In genomic region chr10:94481613-94482012, GRCm38 (mm10) we compare ENCODE assay signal across 24 mouse cellular contexts.
A peak's percentile ranks its signal among the peaks of the same experiment; 100 is the strongest.
DNase-seq lines count a peak whose midpoint lies in the region; ATAC-seq and TF ChIP-seq lines count a peak whose summit lies in the region.
"Had no signal": no experiment of that assay in that cellular context is flagged by ENCODE, and none has a peak within 500 bp of the region (broad histone marks: within the 10 kb centered on the region; RNA-seq: fewer than 3 reads in every experiment).

No protein-coding gene starts in this region.

- no peak for TF ChIP-seq EP300 in CH12.LX (IDR thresholded peaks at IDR 0.05; ENCODE audit: low read length)
- no peak for TF ChIP-seq EP300 in MEL (IDR thresholded peaks at IDR 0.05; ENCODE audit: low read depth in 1 of 2, low read length in 2 of 2)

- dilution Hi-C loops in CH12.LX (cut with MboI; ENCODE audit: extremely low pct_ligation_motif_present, extremely low pct_unique_long_range_greater_than_20kb, low sequenced_read_pairs), result no loop called here

- no peaks in the 10 kb centered on the region for H3K36me3 ChIP-seq in heart, embryonic 13.5 days
- peaks cover 45 to 68% of the 10 kb centered on the region in 2 experiments for H3K36me3 ChIP-seq in CH12.LX (replicated peaks in 1 of 2; ENCODE audit: control insufficient read depth in 1 of 2, insufficient read depth in 1 of 2, low read length in 1 of 2)
- H3K36me3 ChIP-seq in MEL (ENCODE audit: control insufficient read depth in 1 of 2, insufficient read depth in 2 of 2, low read length in 2 of 2), result no peaks in the 10 kb centered on the region
- no peaks in the 10 kb centered on the region for H3K36me3 ChIP-seq in forebrain, embryonic 12.5 days (replicated peaks)
- no peaks in the 10 kb centered on the region for H3K36me3 ChIP-seq in midbrain, embryonic 16.5 days (ENCODE audit: control insufficient read depth, insufficient read depth, low read length)
- H3K36me3 ChIP-seq: embryonic facial prominence, embryonic 10.5 days; embryonic facial prominence, embryonic 13.5 days; forebrain, embryonic 10.5 days; hindbrain, embryonic 12.5 days; hindbrain, embryonic 15.5 days had no signal

- ATAC-seq in heart, embryonic 13.5 days (ENCODE audit: extremely low read depth, insufficient number of reproducible peaks, low FRiP score, low TSS enrichment), result no peak
- no peak for ATAC-seq in forebrain, embryonic 12.5 days (ENCODE audit: low FRiP score)
- no peak for ATAC-seq in midbrain, embryonic 16.5 days
- ATAC-seq: CD4-positive, CD25-positive, alpha-beta regulatory T cell, adult 4 months; forebrain, embryonic 14.5 days; forebrain, postnatal 0 days; intestine, postnatal 0 days had no signal

- TF ChIP-seq RAD21 in CH12.LX (IDR thresholded peaks at IDR 0.05; ENCODE audit: low read depth, low read length) (no peak), MEL (IDR thresholded peaks at IDR 0.05; ENCODE audit: low read depth, low read length) (no peak)

- H3K27ac ChIP-seq in heart, embryonic 13.5 days (replicated peaks), result 0 out of 2 replicates have a peak overlapping the region, but pooled peaks have one; percentile 41
- H3K27ac ChIP-seq in CH12.LX (ENCODE audit: insufficient read depth, low read depth) (no peak overlapping the region), MEL (ENCODE audit: control insufficient read depth, low read depth, low read length) (no peak overlapping the region)
- no peak overlapping the region for H3K27ac ChIP-seq in forebrain, embryonic 12.5 days
- H3K27ac ChIP-seq in midbrain, embryonic 16.5 days (ENCODE audit: low read length), result no peak overlapping the region
- H3K27ac ChIP-seq: embryonic facial prominence, embryonic 10.5 days; embryonic facial prominence, embryonic 13.5 days; forebrain, embryonic 10.5 days; hindbrain, embryonic 12.5 days; hindbrain, embryonic 15.5 days had no signal

- H3K4me1 ChIP-seq in heart, embryonic 13.5 days, result peaks cover 26% of the 10 kb centered on the region
- no peaks in the 10 kb centered on the region for H3K4me1 ChIP-seq in CH12.LX (ENCODE audit: control insufficient read depth in 1 of 2, insufficient read depth in 2 of 2)
- H3K4me1 ChIP-seq in MEL (ENCODE audit: control insufficient read depth in 1 of 2, insufficient read depth in 2 of 2, low read length in 2 of 2), result 0 out of 4 replicates have a peak, but pooled peaks cover 0 to 2% of the 10 kb centered on the region in 2 experiments
- H3K4me1 ChIP-seq in forebrain, embryonic 12.5 days, result no peaks in the 10 kb centered on the region
- H3K4me1 ChIP-seq in midbrain, embryonic 16.5 days (ENCODE audit: control insufficient read depth, insufficient read depth, low read length), result no peaks in the 10 kb centered on the region
- H3K4me1 ChIP-seq: embryonic facial prominence, embryonic 10.5 days; embryonic facial prominence, embryonic 13.5 days; forebrain, embryonic 10.5 days; hindbrain, embryonic 12.5 days; hindbrain, embryonic 15.5 days had no signal

- no peaks in the 10 kb centered on the region for H3K79me2 ChIP-seq in CH12.LX (replicated peaks; ENCODE audit: control insufficient read depth, extremely low read depth, insufficient read depth, poor library complexity, severe bottlenecking)
- H3K79me2 ChIP-seq in MEL (ENCODE audit: control insufficient read depth, insufficient read depth, low read length, poor library complexity), result no peaks in the 10 kb centered on the region

- peaks cover 7% of the 10 kb centered on the region; the same call in 1 of the 2 replicates for H3K9me3 ChIP-seq in heart, embryonic 13.5 days
- H3K9me3 ChIP-seq in CH12.LX (replicated peaks; ENCODE audit: low read length) (peaks cover 11% of the 10 kb centered on the region), MEL (replicated peaks; ENCODE audit: insufficient read depth, low read length) (no peaks in the 10 kb centered on the region)
- peaks cover 7% of the 10 kb centered on the region; the same call in 1 of the 2 replicates for H3K9me3 ChIP-seq in forebrain, embryonic 12.5 days
- 0 out of 2 replicates have a peak, but pooled peaks cover 4% of the 10 kb centered on the region for H3K9me3 ChIP-seq in midbrain, embryonic 16.5 days (replicated peaks; ENCODE audit: control insufficient read depth, low read length, poor library complexity, severe bottlenecking)

- TF ChIP-seq POLR2A in CH12.LX (IDR thresholded peaks at IDR 0.05; ENCODE audit: low read depth, low read length) (no peak), MEL (IDR thresholded peaks at IDR 0.05; ENCODE audit: control insufficient read depth in 1 of 2, insufficient read depth in 1 of 2, low read depth in 1 of 2, low read length in 2 of 2, poor library complexity in 1 of 2) (no peak)

- no peak overlapping the region for H3K4me3 ChIP-seq in heart, embryonic 13.5 days
- H3K4me3 ChIP-seq in CH12.LX (replicated peaks in 1 of 3; ENCODE audit: low read depth in 2 of 3, low read length in 2 of 3, poor library complexity in 1 of 3) (no peak overlapping the region), MEL (ENCODE audit: control insufficient read depth in 1 of 2, insufficient read depth in 1 of 2, low read depth in 2 of 2, low read length in 2 of 2) (no peak overlapping the region)
- no peak overlapping the region for H3K4me3 ChIP-seq in forebrain, embryonic 12.5 days (replicated peaks)
- no peak overlapping the region for H3K4me3 ChIP-seq in midbrain, embryonic 16.5 days (ENCODE audit: low read depth, low read length)
- H3K4me3 ChIP-seq: embryonic facial prominence, embryonic 10.5 days; embryonic facial prominence, embryonic 13.5 days; forebrain, embryonic 10.5 days; hindbrain, embryonic 12.5 days; hindbrain, embryonic 15.5 days had no signal

- TF ChIP-seq CTCF in CH12.LX (conservative IDR thresholded peaks at IDR 0.05 in 1 of 2, IDR thresholded peaks at IDR 0.05 in 1 of 2; ENCODE audit: low read depth in 2 of 2, low read length in 2 of 2), result no peak
- no peak for TF ChIP-seq CTCF in MEL (IDR thresholded peaks at IDR 0.05 in 2 of 3, conservative IDR thresholded peaks at IDR 0.05 in 1 of 3; ENCODE audit: control insufficient read depth in 1 of 3, insufficient read depth in 1 of 3, low read depth in 2 of 3, low read length in 3 of 3, poor library complexity in 1 of 3, severe bottlenecking in 1 of 3)

- no peak overlapping the region for H3K4me2 ChIP-seq in heart, embryonic 13.5 days
- no peak overlapping the region for H3K4me2 ChIP-seq in CH12.LX (ENCODE audit: insufficient read depth, low read depth, poor library complexity, severe bottlenecking)
- H3K4me2 ChIP-seq in forebrain, embryonic 12.5 days, result no peak overlapping the region
- no peak overlapping the region for H3K4me2 ChIP-seq in midbrain, embryonic 16.5 days (ENCODE audit: low read length)
- H3K4me2 ChIP-seq: embryonic facial prominence, embryonic 13.5 days; hindbrain, embryonic 12.5 days; hindbrain, embryonic 15.5 days had no signal

- no peak overlapping the region for H3K9ac ChIP-seq in heart, embryonic 13.5 days
- no peak overlapping the region for H3K9ac ChIP-seq in CH12.LX (ENCODE audit: insufficient read depth, low read depth)
- no peak overlapping the region for H3K9ac ChIP-seq in MEL (ENCODE audit: control insufficient read depth, low read depth, low read length, poor library complexity, severe bottlenecking)
- H3K9ac ChIP-seq in forebrain, embryonic 12.5 days, result no peak overlapping the region
- H3K9ac ChIP-seq in midbrain, embryonic 16.5 days (ENCODE audit: low read depth, low read length), result no peak overlapping the region
- H3K9ac ChIP-seq: embryonic facial prominence, embryonic 13.5 days; forebrain, postnatal 0 days; hindbrain, embryonic 12.5 days; hindbrain, embryonic 15.5 days had no signal

- no peak for DNase-seq in heart, adult 8-10 months (ENCODE audit: low spot score)
- DNase-seq in CH12.LX (ENCODE audit: extremely low read depth) (no peak), MEL (ENCODE audit: low read depth, low spot score) (no peak)
- DNase-seq: adrenal gland, postnatal 10 days; cerebellum, adult 11-12 months; cerebellum, adult 8-10 months; cerebellum, postnatal 10 days; cerebellum, postnatal 36 days; embryo, embryonic 11 days; forebrain, postnatal 0 days; gastrocnemius, postnatal 10 days; gastrocnemius, postnatal 36 days had no signal

- H3K27me3 ChIP-seq in heart, embryonic 13.5 days (replicated peaks), result no peaks in the 10 kb centered on the region
- no peaks in the 10 kb centered on the region for H3K27me3 ChIP-seq in CH12.LX (replicated peaks)
- H3K27me3 ChIP-seq in MEL (ENCODE audit: control insufficient read depth in 1 of 2, insufficient read depth in 2 of 2, low read length in 2 of 2), result peaks cover 2 to 9% of the 10 kb centered on the region in 2 experiments
- no peaks in the 10 kb centered on the region for H3K27me3 ChIP-seq in forebrain, embryonic 12.5 days
- no peaks in the 10 kb centered on the region for H3K27me3 ChIP-seq in midbrain, embryonic 16.5 days (ENCODE audit: control insufficient read depth, insufficient read depth, low read depth, low read length)
- H3K27me3 ChIP-seq: embryonic facial prominence, embryonic 13.5 days; hindbrain, embryonic 12.5 days; hindbrain, embryonic 15.5 days; Patski had no signal

- in situ Hi-C loops in CH12.LX (cut with MboI; ENCODE audit: low pct_ligation_motif_present, low pct_unique_long_range_greater_than_20kb, low sequenced_read_pairs), result no loop called here

TF ChIP-seq in CH12.LX, 34 proteins besides CTCF, POLR2A, EP300 and RAD21:
- TF ChIP-seq USF1 (IDR thresholded peaks at IDR 0.05; ENCODE audit: low read depth, low read length) (no peak), ZKSCAN1 (IDR thresholded peaks at IDR 0.05; ENCODE audit: borderline replicate concordance, low read depth, low read length) (peak; percentile 69), NELFE (IDR thresholded peaks at IDR 0.05; ENCODE audit: low read depth, low read length) (no peak)
TF ChIP-seq in CH12.LX: peak in this region for 1.

TF ChIP-seq in MEL, 35 proteins besides CTCF, POLR2A, EP300 and RAD21:
- TF ChIP-seq ZKSCAN1 (IDR thresholded peaks at IDR 0.05; ENCODE audit: low read depth, low read length), result peak; percentile 65
- TF ChIP-seq RCOR1 (IDR thresholded peaks at IDR 0.05; ENCODE audit: low read depth, low read length), result no peak
- TF ChIP-seq JUND (IDR thresholded peaks at IDR 0.05; ENCODE audit: low read depth, low read length), result no peak
